Mouse (Mus musculus) splenic B cell, adult 2 months (primary cell): Measurements from ENCODE around the gene L2hgdh.
"Not testable (repeated sequence)": the region's sequence is repeated elsewhere in the genome, so short reads cannot be mapped to it uniquely, and the experiment has no call there.

Experiments
- DNase-seq: peaks from one replicate; pipeline ENCODE4 v3.0.0-alpha.2; 2011; ENCODE audit warnings: low read depth, low spot score
- H3K27me3 ChIP-seq: 2 replicates; pipeline ENCODE4 v1.6.1; 2012; ENCODE audit warnings: mild to moderate bottlenecking, low read length, moderate library complexity, mixed read lengths; ENCODE audit not compliant: control insufficient read depth, poor library complexity, insufficient read depth, severe bottlenecking
- H3K36me3 ChIP-seq: 2 replicates; pipeline ENCODE4 v1.6.1; 2012; ENCODE audit warnings: mild to moderate bottlenecking, low read length, moderate library complexity, mixed read lengths; ENCODE audit not compliant: control insufficient read depth, poor library complexity, insufficient read depth, severe bottlenecking

The L2hgdh gene

DNA sequence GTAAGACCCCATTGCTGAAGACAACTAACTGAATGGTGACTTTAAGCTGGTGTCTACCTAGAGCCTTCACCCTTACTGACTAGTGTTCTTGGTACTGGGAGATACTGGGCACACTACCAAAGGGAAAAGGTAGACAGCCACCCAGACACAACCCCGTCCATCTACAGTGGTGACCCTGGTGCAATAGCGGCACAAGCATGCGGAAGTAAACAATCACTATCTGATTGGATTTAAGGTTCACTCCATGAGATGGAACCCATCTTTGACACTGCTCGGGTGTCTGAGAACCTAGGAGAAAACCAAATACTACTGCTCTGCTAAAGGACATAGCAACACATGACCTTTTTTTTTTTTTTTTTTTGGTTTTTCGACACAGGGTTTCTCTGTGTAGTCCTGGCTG is 63.0 kb downstream of the L2hgdh start:
- DNase-seq = no peak
- H3K27me3 ChIP-seq = no peaks in the 10 kb centered on the region
- no peaks in the 10 kb centered on the region for H3K36me3 ChIP-seq

DNA sequence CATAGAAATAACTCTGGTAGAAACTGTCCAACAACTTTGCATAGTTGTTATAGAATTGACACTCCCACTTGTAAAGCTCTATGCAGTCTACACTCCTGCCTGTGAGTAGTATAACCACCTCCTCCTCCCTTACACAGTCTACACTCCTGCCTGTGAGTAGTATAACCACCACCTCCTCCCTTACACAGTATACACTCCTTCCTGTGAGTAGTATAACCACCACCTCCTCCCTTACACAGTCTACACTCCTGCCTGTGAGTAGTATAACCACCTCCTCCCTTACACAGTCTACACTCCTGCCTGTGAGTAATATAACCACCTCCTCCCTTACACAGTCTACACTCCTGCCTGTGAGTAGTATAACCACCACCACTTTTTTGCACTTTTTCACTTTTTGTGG is 70.7 kb downstream of the L2hgdh start:
- H3K27me3 ChIP-seq, H3K36me3 ChIP-seq: not testable (repeated sequence)
- peak; percentile 49 for DNase-seq

DNA sequence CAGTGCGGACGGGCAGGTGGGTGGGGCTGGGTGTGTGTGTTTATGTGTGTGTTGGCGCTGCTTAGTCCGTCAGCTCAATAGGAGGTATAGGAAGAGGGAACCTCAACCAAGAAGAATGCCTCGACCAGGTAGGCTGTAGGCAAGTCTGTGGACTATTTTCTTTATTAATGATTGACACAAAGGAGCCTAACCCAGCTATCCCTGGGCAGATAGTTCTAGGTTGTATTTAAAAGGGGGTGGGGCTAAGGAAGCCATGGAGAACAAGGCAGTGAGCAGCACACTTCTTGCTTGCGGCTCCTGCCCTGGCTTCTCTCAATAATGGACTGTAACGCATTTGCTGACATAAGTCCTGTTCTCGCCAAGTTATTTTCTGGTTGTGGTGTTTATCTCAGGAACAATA is 75.2 kb downstream of the L2hgdh start:
- Histone ChIP-seq H3K27me3 (no peaks in the 10 kb centered on the region), H3K36me3 (peaks cover 5% of the 10 kb centered on the region; the same call in 1 of the 2 replicates)
- no peak for DNase-seq

DNA sequence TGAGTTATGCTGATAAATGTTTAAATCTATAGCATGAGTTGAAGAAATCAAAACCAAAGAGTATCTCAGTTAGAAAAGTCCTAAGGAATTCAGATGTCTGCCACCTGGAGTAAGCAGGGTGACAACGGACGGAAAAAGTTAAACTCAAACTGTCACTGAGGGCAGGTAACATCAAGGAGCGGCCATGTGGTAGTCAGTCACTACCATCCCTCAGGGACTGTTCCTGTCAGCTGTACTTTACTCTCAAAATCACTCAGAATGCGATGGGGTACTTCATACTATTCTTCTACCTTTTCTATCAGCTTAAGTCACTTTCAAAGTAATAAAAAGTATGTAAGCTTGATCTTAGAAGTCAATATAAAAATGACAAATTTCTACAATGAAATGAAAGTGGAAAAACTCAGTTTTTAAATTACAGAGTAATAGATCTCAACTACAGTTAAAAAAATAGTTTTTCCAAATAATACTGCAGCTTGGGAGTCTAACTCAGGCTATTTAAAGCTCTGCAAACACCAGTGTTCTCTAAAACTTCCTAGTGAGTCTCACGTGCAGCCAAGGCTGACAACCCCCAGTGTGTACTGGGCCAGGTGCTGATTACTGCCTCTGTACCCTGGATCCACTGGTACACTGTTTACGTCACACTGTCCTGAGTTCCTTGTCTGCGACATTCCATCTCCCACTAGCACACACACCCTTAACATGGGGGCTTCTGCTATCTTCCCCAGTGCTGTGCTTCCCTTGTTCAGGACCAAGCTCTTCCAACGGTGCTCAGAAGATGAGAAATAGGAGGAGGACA is 78.7 kb downstream of the L2hgdh start:
- DNase-seq = no peak
- Histone ChIP-seq H3K27me3 (no peaks in the 10 kb centered on the region), H3K36me3 (peaks cover 5% of the 10 kb centered on the region; the same call in 1 of the 2 replicates)

DNA sequence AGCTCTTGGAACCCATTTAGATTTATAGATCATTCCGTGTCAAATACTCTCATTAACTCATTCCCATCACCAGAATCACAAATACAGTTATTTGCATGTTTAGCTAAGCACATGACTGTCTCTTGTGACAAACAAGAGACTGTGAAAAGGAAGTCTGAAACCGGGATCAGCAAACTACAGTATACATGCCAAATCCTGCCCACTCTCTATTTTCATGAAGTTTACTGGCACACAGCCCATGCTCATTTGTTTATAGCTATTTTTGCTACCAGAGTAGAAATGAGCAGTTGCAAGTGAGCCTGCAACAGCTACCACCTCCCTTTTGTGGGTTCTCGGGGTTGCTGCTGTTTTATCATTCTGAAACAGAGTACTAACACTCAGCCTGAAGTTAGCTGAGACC is 79.8 kb downstream of the L2hgdh start:
- DNase-seq = no peak
- peaks cover 5% of the 10 kb centered on the region; the same call in 1 of the 2 replicates for H3K36me3 ChIP-seq

DNA sequence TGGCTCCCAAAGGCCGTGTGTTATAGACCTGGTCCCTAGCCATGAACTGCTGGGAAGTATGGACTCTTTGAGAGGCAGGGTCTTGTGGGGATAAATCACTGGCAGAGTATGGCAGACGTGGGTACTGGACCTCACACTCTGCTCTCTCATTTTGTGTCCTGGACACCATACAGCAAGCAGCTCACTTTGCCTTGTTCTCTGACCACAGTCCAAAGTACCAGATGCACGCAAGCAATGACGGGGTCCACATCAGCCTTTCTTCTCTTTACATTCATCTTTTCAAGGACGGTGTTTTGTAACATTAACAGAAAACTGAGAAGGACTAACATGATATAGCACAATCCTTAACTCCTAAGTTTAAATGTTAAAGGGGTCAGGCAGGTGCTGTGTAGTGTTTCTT is 81.8 kb downstream of the L2hgdh start:
- Histone ChIP-seq H3K27me3 (no peaks in the 10 kb centered on the region), H3K36me3 (peaks cover 5% of the 10 kb centered on the region; the same call in 1 of the 2 replicates)
- DNase-seq = no peak

More for the DNA sequence above, 79.8 kb downstream of the L2hgdh start:
- no peaks in the 10 kb centered on the region for H3K27me3 ChIP-seq
